ENCODE assay signal across 14 mouse cellular contexts in the genomic region with DNA sequence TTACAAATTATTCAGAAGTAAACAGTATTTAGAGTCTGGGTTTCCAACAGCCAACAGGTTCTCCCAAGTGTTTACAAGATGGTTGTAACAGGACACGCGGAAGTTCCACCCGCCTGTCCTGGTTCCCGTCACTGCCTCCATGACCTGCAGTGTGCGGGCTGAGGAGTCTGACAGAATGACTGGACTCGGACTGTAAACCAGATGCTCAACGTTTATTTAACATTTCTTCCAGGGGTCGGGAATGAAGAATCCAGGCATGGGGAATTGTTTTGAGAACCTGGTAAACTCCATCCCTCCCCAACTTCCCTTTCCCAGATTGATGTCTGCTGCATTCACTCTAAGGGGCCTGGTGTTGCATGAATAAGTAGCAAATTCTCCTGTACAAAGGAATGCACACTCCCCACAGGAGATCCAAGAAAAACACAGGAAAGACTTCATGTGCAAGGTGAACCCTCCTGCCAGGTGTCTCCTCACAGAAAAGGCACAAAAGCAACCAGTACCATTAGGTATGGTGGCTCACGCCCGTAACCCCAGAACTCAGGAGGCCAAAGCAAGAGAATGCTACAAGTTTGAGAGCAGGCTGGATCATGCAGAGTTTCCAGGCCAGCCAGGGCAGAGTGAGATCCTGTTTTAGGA.
DNase-seq lines count a peak whose midpoint lies in the region; ATAC-seq and TF ChIP-seq lines count a peak whose summit lies in the region.
"Had no signal": no experiment of that assay in that cellular context is flagged by ENCODE, and none has a peak within 500 bp of the region (broad histone marks: within the 10 kb centered on the region; RNA-seq: fewer than 3 reads in every experiment).

No protein-coding gene starts in this region.

- ATAC-seq in intestine, embryonic 14.5 days (replicated peaks; ENCODE audit: low FRiP score, low TSS enrichment, low read depth): no peak
- ATAC-seq in intestine, postnatal 0 days: no peak
- ATAC-seq: forebrain, embryonic 13.5 days; inflammation-experienced regulatory T-cells, adult 6 months had no signal

- no peaks in the 10 kb centered on the region for H3K27me3 ChIP-seq in intestine, embryonic 14.5 days (replicated peaks; ENCODE audit: control insufficient read depth, insufficient read depth, low read length)
- H3K27me3 ChIP-seq in intestine, postnatal 0 days (replicated peaks; ENCODE audit: control insufficient read depth, insufficient read depth, low read length): no peaks in the 10 kb centered on the region
- no peaks in the 10 kb centered on the region for H3K27me3 ChIP-seq in embryonic facial prominence, embryonic 10.5 days (replicated peaks; ENCODE audit: low read depth, poor library complexity, severe bottlenecking)
- H3K27me3 ChIP-seq: forebrain, embryonic 13.5 days; limb, embryonic 15.5 days had no signal

- TF ChIP-seq CTCF in intestine, postnatal 0 days (IDR thresholded peaks at IDR 0.05; ENCODE audit: low read depth): no peak

- peak overlapping the region; percentile 66; the same call in 1 of the 2 replicates for H3K27ac ChIP-seq in intestine, embryonic 14.5 days (ENCODE audit: low read depth)
- H3K27ac ChIP-seq in intestine, postnatal 0 days (ENCODE audit: low read depth, low read length): no peak overlapping the region
- H3K27ac ChIP-seq in embryonic facial prominence, embryonic 10.5 days (replicated peaks): peak overlapping the region; percentile 71
- H3K27ac ChIP-seq: forebrain, embryonic 13.5 days had no signal

- H3K4me1 ChIP-seq in intestine, embryonic 14.5 days (replicated peaks; ENCODE audit: control insufficient read depth, insufficient read depth, low read length): peaks cover 24% of the 10 kb centered on the region
- H3K4me1 ChIP-seq in intestine, postnatal 0 days (replicated peaks; ENCODE audit: control insufficient read depth, insufficient read depth, low read length): 0 out of 2 replicates have a peak, but pooled peaks cover 18% of the 10 kb centered on the region
- peaks cover 37% of the 10 kb centered on the region for H3K4me1 ChIP-seq in embryonic facial prominence, embryonic 10.5 days
- H3K4me1 ChIP-seq: forebrain, embryonic 13.5 days had no signal

- WGBS in intestine, embryonic 14.5 days: 27% methylated on average over 10 of the region's 10 CpGs
- 57% methylated on average over 10 of the region's 10 CpGs for WGBS in intestine, postnatal 0 days
- 51% methylated on average over 10 of the region's 10 CpGs for WGBS in embryonic facial prominence, embryonic 10.5 days

- H3K9ac ChIP-seq in intestine, embryonic 14.5 days (ENCODE audit: low read length): no peak overlapping the region
- no peak overlapping the region for H3K9ac ChIP-seq in intestine, postnatal 0 days (ENCODE audit: low read depth, low read length)
- H3K9ac ChIP-seq: forebrain, embryonic 13.5 days; limb, embryonic 15.5 days had no signal

- no peak overlapping the region for H3K4me3 ChIP-seq in intestine, embryonic 14.5 days (ENCODE audit: low read depth, low read length)
- H3K4me3 ChIP-seq in intestine, postnatal 0 days (ENCODE audit: low read depth, low read length): no peak overlapping the region
- no peak overlapping the region for H3K4me3 ChIP-seq in embryonic facial prominence, embryonic 10.5 days
- H3K4me3 ChIP-seq: forebrain, embryonic 13.5 days; limb, embryonic 15.5 days had no signal

- H3K4me2 ChIP-seq in intestine, embryonic 14.5 days (ENCODE audit: low read length): no peak overlapping the region
- no peak overlapping the region for H3K4me2 ChIP-seq in intestine, postnatal 0 days (replicated peaks; ENCODE audit: low read depth)
- H3K4me2 ChIP-seq: forebrain, embryonic 13.5 days; limb, embryonic 15.5 days had no signal

- no peak for DNase-seq in intestine, embryonic 14.5 days (ENCODE audit: low spot score)
- peak; percentile 21 for DNase-seq in ZHBTc4 (ENCODE audit: low read depth, low spot score)
- peak; percentile 52 for DNase-seq in embryonic facial prominence, embryonic 10.5 days (ENCODE audit: low spot score)
- DNase-seq in mesoderm, embryonic 11.5 days (ENCODE audit: low read depth, low spot score): peak; percentile 43
- DNase-seq in spleen, postnatal 10 days (ENCODE audit: low spot score in 2 of 2): no peak
- DNase-seq in layer of hippocampus, adult 9-10 months (ENCODE audit: low spot score): no peak
- no peak for DNase-seq in adrenal gland, adult 2 months
- DNase-seq: cerebellum, adult 18-20 months; lung, adult 18-20 months; thymus, adult 18-20 months had no signal

- no peaks in the 10 kb centered on the region for H3K9me3 ChIP-seq in intestine, embryonic 14.5 days (ENCODE audit: control insufficient read depth, low read length)
- no peaks in the 10 kb centered on the region for H3K9me3 ChIP-seq in intestine, postnatal 0 days (ENCODE audit: control insufficient read depth)
- H3K9me3 ChIP-seq in embryonic facial prominence, embryonic 10.5 days: no peaks in the 10 kb centered on the region
- H3K9me3 ChIP-seq: forebrain, embryonic 13.5 days; limb, embryonic 15.5 days had no signal

- H3K36me3 ChIP-seq in intestine, embryonic 14.5 days (ENCODE audit: control insufficient read depth, insufficient read depth, low read length): no peaks in the 10 kb centered on the region
- no peaks in the 10 kb centered on the region for H3K36me3 ChIP-seq in intestine, postnatal 0 days (ENCODE audit: control insufficient read depth, insufficient read depth)
- no peaks in the 10 kb centered on the region for H3K36me3 ChIP-seq in embryonic facial prominence, embryonic 10.5 days (replicated peaks)
- H3K36me3 ChIP-seq: limb, embryonic 15.5 days had no signal

Comparison
In these comparisons a context has a peak if more than half of its experiments do, and no peak if none do; other contexts are left out.
1. DNase-seq: peak in ZHBTc4 (single experiment), embryonic facial prominence, embryonic 10.5 days (single experiment) and mesoderm, embryonic 11.5 days (single experiment); none in intestine, embryonic 14.5 days (single experiment), spleen, postnatal 10 days (0 of 2), layer of hippocampus, adult 9-10 months (single experiment) and adrenal gland, adult 2 months (single experiment).